Mouse (Mus musculus): Measurements from ENCODE around the gene Thap12.

Gene Thap12

DNA sequence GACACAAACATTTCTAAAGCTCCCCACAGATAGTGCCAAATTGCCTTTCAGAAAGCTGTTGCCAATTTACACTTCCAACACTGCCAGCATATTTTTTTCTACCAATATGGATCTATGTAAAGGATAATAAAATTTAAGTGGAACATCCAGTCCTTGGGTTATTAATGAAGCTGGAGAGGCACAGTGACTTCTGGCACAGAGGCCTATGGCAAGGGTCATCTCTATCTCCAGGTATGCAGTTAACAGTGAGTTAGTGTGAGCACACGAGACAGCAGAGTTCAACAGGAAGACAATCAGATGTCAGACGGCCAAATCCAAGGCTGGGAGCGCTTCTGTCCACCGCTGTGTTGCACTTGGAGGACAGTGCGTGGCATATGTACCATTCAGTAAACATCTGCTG, 4.9 kb upstream of the Thap12 start:
- no peak for DNase-seq (ENCODE audit: low spot score)

- no peak for DNase-seq (ENCODE audit: low spot score)
Observed at GRCm38 (mm10) chr7:98698590-98698989, 4.3 kb upstream of the Thap12 start.

DNA sequence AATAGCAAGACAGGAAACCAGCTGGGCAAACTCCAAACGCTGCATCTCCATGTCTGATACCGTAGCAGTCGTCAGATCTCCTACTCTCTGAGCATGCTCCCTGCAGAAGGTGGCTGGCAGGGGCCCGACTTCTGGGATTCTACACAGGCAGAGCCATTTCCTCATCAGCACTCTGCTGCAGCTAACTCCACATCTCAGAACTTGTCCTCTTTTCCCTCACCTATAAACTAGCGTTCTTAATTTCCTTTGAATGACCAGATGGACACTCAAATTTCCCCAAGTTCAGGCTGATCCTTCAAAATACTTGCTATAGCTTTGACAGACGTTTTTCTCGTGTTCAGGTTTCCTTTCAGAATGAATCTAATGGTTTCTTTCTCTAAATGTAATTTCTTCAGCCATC, 1.1 kb upstream of the Thap12 start:
- no peak for DNase-seq (ENCODE audit: low spot score)

- DNase-seq (ENCODE audit: low spot score): peak; percentile 68
Observed at GRCm38 (mm10) chr7:98703365-98703881, 520 bp downstream of the Thap12 start.

DNA sequence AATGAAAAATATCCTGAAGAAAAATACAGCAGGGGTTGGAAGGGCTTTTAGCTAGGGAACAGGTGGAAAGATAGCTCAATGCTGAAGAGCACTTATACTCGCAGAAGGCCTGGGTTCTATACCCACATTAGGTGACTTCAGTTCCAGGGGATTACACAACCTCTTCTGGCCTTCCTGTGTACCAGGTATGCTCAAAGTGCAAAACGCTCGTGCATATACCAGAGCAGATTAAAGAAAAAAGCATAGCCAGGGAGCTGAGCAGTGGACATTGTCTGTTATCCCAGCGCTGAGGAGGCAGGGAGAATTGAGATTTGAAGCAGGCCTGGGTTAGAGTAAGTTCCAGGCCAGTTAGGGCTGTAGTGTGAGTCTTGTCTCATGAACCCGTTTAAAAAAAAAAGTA, 1.4 kb downstream of the Thap12 start:
- no peak for DNase-seq (ENCODE audit: low spot score)

DNA sequence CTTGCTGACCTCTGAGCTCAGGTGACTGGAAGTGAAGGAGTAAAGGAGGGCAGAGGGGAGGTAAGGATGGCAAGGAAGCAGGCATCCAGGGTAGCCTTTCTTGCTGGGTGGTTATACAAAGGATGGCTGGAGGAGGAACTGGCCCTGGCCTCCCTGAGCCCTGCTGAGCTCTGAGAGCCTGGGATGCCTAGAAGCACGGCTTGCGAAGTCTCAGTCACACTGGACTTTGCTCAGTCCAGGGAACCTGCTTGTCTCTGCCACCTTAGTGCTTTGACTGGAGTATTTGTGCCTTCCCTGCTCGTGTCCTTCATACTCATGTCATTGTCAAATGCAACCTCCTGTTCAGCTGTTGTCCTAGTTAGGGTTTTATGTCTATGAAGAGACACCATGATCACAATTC, 10.8 kb downstream of the Thap12 start:
- no peak for DNase-seq (ENCODE audit: low spot score)

DNA sequence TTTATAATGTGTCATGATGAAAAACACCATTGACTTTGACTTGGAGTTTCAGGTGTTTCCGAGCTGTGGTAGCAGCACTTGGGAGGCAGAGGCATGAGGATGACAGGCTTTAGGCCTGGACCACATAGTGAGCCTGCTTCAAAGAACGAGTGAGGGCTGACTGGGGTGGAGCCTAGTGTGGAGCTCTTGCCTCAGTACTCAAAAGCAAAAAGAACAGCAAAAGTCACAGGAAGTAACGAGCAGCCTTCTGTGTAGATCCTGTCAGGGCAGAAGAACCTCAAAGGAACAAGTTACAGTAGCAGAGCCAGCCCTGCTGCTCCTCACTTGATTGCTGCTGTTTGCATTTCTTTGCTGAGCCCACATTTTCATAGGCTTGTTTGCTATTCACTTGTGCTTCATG, 14.5 kb downstream of the Thap12 start:
- peak; percentile 27 for DNase-seq (ENCODE audit: low spot score)

DNA sequence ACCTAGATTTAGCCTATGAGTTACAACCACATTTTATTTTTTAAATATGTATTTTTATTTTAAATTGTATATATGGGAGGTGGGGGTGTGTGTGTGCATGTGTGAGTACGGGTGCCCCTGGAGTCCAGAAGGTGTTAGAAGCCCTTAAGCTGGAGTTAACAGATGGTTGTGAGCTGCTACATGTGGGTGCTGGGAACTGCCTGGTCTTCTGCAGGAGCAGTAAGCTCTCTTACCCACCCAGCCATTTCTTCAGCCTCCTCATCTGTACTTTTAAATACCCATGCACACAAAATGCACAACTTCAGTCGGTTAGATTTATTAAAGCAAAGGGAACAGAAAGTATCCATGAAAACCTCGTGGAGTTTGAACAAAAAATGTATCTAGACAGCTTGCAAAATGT, 16.9 kb downstream of the Thap12 start:
- DNase-seq (ENCODE audit: low spot score): peak; percentile 27

GRCm38 (mm10) chr7:98720731-98721130, 17.8 kb downstream of the Thap12 start:
- DNase-seq (ENCODE audit: low spot score): peak; percentile 16

DNA sequence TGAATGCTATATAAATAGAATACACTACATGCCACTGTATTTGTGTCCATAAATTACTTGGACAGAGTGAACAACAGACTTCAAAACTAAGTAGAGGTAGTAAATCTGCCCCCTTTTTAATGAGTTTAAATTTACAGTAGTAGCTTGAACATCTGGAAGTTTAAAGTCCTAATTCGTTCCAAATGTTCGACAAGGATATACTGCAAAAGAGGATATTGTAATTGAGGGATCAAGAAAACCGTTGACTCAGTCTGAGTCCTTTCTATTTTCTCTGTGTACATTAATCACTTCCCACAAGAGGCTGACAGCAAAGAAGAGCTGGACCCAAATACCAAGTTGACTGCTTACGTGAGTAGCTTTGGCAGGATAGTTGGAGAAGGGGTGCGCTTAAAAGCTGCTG, 18.3 kb downstream of the Thap12 start:
- no peak for DNase-seq (ENCODE audit: low spot score)

- DNase-seq (ENCODE audit: low spot score): peak; percentile 32
Observed at GRCm38 (mm10) chr7:98721623-98722022, 18.7 kb downstream of the Thap12 start.

DNA sequence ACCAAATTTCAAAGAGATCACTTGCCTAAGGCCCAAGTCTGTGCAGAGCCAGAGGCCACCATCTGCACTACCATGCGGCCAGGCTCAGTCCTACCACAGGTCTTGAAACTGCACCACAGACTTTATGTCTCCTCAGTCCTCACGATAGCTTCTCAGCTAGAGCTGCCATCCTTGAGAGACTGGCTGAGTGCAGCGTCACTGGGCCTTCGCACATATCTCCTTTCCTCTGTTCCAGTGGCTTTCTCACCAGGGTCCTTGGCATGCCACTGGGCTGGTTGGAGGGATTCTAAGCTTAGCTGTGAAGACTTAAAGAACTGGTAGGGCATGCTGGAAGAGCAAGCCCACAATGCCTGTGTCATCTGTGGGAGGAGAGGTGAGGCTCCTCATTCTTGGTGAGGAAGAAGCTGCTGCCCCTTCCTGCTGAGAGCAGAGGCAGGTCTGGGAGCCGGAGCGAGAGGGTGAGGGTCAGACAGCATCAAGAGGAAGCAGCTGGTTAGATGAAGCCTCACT, 22.8 kb downstream of the Thap12 start:
- DNase-seq (ENCODE audit: low spot score): peak; percentile 31

DNA sequence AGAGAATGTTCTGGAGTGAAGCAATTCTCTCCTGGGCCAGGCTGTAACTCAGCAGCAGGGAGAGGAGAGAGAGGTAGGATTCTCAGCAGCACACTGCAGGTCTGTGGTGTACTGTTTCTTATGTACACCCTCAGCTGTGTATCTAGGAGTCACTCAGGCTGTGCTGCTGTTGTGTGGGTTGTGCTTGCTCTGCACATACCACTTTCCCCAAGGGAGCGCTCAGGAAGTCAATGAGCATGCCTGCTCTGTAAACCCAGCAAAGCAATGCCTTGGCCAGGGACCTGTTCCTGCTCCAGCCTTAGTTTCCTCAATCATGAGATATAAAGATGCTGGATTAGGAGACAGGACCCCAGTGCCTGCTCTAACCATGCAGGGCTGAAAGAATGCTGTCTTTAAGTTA, 25.1 kb downstream of the Thap12 start:
- DNase-seq (ENCODE audit: low spot score): peak; percentile 36

- peak; percentile 25 for DNase-seq (ENCODE audit: low spot score)
Observed at GRCm38 (mm10) chr7:98728499-98728898, 25.6 kb downstream of the Thap12 start.

GRCm38 (mm10) chr7:98729661-98730271, 26.9 kb downstream of the Thap12 start:
- DNase-seq (ENCODE audit: low spot score): peak; percentile 36

DNA sequence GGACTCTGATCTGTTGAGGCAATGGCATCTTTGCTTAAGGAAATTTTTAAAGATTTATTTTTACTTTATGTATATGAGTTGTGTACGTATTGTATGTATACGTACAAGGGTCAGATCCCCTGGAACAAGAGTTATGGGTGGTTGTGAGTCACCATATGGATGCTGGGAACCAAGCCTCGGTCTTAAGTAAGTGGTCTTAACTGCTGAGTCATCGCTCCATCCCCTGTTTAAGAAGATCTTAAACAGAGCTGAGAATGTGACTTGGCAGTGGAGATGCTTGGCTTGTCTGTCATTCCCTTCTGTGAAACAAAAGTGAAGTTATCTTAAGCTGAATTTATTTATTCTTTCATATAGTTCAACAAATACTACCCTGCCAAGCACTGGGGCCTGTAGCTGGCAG, 31.1 kb downstream of the Thap12 start:
- DNase-seq (ENCODE audit: low spot score): no peak

- peak; percentile 56 for DNase-seq (ENCODE audit: low spot score)
Observed at GRCm38 (mm10) chr7:98734876-98735275, 32.0 kb downstream of the Thap12 start.

GRCm38 (mm10) chr7:98736780-98737550, 34.1 kb downstream of the Thap12 start:
- no peak for DNase-seq (ENCODE audit: low spot score)

- no peak for DNase-seq (ENCODE audit: low spot score)
Observed at GRCm38 (mm10) chr7:98740363-98740762, 37.5 kb downstream of the Thap12 start.

GRCm38 (mm10) chr7:98743312-98743711, 40.4 kb downstream of the Thap12 start:
- DNase-seq (ENCODE audit: low spot score): peak; percentile 81

DNA sequence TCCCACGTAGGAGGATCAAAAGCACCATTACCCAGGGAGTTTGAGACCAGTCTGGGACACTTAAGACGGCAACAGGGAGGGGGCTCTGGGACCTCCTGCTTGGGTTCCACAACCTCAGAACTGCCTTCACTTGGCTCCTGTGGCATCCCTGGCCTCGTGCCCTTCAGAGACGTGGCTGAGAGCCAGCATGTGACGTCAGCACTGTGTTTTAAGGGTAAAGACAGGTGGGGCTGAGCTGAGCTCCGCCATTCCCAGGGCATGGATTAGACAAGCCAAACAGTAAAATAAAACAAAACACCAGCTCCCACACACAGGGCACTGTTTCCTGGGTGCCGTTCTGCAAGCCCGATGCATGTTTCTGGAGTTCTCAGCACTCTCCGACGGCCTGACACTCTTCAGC, 47.5 kb downstream of the Thap12 start:
- DNase-seq (ENCODE audit: low spot score): peak; percentile 49

- no peak for DNase-seq (ENCODE audit: low spot score)
Observed at GRCm38 (mm10) chr7:98752680-98753079, 49.8 kb downstream of the Thap12 start.

DNA sequence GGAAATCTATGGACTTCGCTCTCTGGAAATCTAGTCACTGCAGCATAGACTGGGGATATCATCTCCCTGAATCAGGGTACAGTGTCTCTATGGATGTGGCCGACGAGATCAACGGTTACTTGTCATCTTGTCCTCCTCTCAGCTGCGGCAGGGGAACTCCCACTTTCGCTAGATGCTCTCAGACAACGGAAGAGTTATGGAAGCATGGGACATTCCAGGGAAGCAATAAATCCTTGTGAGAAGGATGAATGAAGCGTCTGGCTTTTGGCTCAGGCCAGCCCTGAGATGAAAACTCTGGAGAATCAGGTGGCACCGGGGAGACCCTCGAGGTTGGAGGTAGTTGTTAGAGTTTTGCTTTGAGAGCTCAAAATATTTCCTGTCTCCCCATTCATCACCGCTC, 53.1 kb downstream of the Thap12 start:
- no peak for DNase-seq (ENCODE audit: low spot score)
